Mouse (Mus musculus): ENCODE data around the gene Fbxl5. TPM values are rescaled to one million over a fixed set of nuclear protein-coding genes. Genes with fewer than 3 reads are reported as not detected.

The Fbxl5 gene
- total RNA-seq (2015; ENCODE audit: low replicate concordance) = 20.1 and 25.2 TPM in 2 replicates
- 20.9 and 21.9 TPM in 2 replicates for total RNA-seq (2017; ENCODE audit: low replicate concordance)

- no peak for ATAC-seq (replicated peaks; ENCODE audit: low FRiP score, poor library complexity, severe bottlenecking)
Observed at GRCm38 (mm10) chr5:43821538-43821937, at the start of gene Fbxl5. Gene Fbxl5, minus strand, starts transcription at chr5:43821638.

DNA sequence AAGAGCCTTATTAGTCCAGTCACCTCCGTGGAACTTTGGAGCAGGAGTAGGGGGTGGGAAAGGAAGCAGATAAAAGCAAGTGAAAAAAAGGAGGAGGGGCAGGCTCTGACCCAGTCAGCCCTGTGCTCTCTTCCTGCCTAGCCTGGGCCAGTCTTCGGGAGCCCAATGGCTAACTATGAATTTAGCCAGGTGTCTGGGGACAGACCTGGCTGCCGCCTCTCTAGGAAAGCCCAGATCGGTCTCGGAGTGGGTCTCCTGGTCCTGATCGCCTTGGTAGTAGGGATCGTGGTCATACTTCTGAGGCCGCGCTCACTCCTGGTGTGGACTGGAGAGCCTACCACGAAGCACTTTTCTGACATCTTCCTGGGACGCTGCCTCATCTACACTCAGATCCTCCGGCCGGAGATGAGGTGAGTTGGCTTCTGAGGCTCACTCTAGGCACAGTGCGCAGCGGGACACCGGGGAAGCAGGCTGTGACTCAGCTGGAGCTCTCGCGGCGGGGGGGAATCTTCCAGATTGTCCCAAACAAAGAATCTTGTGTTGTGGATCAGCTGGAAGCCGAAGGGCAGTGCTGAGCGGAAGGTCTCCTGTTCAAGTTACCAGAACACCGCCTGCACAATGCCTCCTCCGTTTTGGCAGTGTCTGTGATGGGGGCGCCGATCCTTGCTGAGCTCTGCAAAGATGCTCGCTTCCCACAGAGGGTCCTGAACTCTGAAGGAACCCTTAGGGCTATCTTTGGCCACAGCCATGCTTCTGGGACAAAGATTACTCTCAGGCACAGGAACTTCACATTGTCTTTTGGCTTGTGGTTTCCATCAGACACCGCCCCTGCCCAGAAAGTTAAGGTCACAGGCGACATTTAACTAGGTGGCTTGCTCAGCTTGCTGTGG lies 47.5 kb upstream of the Fbxl5 start:
- no peak for ATAC-seq (replicated peaks; ENCODE audit: low FRiP score, poor library complexity, severe bottlenecking)

DNA sequence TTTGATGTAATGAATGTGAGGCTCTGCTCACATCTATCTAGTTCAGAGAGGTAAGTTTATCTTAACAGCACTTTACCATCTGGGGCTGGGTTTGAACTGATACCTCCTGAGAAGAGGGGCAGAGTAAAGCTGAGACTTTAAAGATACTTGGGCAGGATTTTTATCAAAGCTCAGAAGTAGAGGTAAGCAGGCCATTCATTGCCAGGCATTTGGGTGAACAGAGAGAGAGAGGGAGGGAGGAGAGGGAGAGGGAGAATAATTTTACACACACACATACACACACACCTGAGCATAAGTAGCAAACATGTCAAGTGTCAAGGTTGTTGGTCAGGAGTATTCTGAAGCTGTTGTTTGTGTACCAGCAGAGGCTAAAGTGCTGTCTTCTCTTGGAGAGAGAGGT lies 46.8 kb upstream of the Fbxl5 start, which contains the start of gene Cd38:
Cd38 (plus strand) TSS at position 301 of the 400 bp plus-strand sequence.
- no peak for ATAC-seq (replicated peaks; ENCODE audit: low FRiP score, poor library complexity, severe bottlenecking)

GRCm38 (mm10) chr5:43865316-43865715 lies 43.9 kb upstream of the Fbxl5 start:
- no peak for ATAC-seq (replicated peaks; ENCODE audit: low FRiP score, poor library complexity, severe bottlenecking)

- no peak for ATAC-seq (replicated peaks; ENCODE audit: low FRiP score, poor library complexity, severe bottlenecking)
Observed at GRCm38 (mm10) chr5:43863642-43864041, 42.2 kb upstream of the Fbxl5 start.

DNA sequence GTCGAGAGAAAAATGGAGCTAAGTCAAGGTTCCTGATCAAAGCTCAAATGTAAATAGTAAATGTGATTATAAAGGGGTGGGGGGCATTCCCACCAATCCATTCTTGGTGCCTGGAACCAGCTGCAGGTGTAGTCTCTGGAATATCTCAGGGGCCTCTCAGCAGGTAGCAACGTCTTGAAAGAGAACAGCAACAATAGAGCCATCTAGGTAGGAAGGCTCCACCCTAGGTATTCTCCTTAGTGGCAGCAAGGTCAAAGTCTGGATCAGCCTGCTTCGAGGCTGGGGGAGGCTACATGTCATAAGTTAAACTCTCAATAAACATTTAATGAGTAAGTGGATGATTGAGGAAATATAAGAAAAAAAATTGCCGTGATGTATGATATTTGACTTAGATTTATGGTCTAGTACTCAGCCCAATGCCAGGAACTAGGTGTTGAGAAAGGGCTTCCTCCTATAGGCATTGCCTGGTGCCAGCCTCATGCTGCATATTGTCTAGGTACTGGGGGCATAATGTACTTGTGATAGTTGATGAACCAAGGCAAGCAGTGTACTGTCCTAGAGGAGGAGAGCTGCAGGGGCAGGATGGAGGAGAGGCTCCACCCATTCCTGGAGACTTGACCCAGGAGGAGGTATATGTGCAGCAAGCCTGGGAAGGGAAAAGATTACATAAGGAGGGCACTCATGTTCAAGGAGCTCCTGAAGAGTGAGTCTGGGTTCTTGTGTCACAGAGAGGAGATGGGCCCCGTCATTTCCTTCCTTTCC lies 39.4 kb upstream of the Fbxl5 start:
- no peak for ATAC-seq (replicated peaks; ENCODE audit: low FRiP score, poor library complexity, severe bottlenecking)

- no peak for ATAC-seq (replicated peaks; ENCODE audit: low FRiP score, poor library complexity, severe bottlenecking)
Observed at GRCm38 (mm10) chr5:43860096-43860495, 38.7 kb upstream of the Fbxl5 start.

DNA sequence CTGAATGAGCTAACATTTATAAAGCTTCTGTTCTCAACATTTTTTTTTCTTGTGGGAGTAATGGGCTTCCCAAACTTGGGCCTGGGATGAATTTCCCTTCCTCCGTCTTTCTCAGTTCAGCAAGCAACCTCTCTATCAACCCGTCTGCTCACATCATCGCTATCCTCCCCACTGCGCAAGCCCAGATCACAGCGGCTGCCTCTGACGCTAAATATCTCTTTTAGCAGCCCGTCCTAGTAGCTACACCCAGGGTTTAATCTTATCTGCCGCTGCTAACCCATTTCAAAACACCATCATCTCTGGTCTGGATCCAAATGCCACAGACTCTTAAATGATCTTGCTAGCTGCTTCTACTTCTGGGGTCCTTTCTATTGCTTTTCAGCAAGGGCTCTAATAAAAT lies 38.2 kb upstream of the Fbxl5 start:
- no peak for ATAC-seq (replicated peaks; ENCODE audit: low FRiP score, poor library complexity, severe bottlenecking)

- ATAC-seq (replicated peaks; ENCODE audit: low FRiP score, poor library complexity, severe bottlenecking) = no peak
Observed at GRCm38 (mm10) chr5:43855769-43856168, 34.3 kb upstream of the Fbxl5 start.

DNA sequence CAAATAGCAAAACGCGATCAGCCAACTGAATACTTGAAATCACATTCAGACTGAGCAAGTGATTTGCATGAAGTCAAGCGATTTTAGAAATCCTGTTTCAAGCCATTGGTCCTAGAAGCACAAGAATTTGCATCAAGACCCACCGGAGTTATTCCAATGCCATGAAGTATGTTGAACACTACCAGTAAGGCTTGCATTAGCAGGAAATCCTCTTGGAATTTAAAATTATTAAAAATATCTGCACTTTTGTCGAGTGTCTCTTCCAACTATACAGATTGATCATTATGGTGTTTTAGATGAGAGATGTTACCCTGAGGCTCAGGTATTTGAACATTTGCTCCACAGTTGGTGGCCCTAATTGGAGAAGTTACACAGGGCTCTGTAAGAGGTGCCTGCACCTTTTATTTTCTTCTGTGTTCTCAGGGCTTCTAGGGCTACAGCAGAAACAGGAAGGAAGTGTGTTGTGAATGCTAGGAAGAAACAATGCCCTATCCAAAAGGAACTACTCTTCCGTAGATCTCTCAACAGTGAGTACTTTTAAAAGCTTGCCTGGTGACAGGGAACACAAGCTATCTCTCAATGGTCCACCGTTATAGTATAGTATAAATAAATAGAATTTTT lies 32.5 kb upstream of the Fbxl5 start:
- no peak for ATAC-seq (replicated peaks; ENCODE audit: low FRiP score, poor library complexity, severe bottlenecking)

GRCm38 (mm10) chr5:43853096-43853867 lies 31.8 kb upstream of the Fbxl5 start:
- no peak for ATAC-seq (replicated peaks; ENCODE audit: low FRiP score, poor library complexity, severe bottlenecking)

- no peak for ATAC-seq (replicated peaks; ENCODE audit: low FRiP score, poor library complexity, severe bottlenecking)
Observed at GRCm38 (mm10) chr5:43848275-43848674, 26.8 kb upstream of the Fbxl5 start.

DNA sequence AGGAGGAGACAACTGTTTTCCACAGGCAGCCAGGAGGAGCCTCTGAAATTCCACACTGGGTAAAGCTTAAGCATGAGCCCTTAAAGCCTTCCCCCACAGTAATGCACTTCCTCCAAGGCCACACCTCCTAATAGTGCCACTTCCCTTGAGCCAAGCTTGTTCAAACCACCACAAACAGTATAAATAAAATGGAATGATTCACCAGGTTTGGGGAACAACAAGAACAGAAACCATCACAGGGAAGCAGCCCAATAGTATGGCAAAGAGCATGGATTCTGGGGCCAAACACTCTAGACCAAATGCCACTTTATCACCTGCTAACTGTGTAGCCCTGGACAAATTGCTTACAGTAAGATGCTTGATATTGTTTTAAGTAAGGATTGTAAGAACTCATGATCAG lies 26.1 kb upstream of the Fbxl5 start:
- ATAC-seq (replicated peaks; ENCODE audit: low FRiP score, poor library complexity, severe bottlenecking) = no peak

GRCm38 (mm10) chr5:43846227-43846626 lies 24.8 kb upstream of the Fbxl5 start:
- no peak for ATAC-seq (replicated peaks; ENCODE audit: low FRiP score, poor library complexity, severe bottlenecking)

DNA sequence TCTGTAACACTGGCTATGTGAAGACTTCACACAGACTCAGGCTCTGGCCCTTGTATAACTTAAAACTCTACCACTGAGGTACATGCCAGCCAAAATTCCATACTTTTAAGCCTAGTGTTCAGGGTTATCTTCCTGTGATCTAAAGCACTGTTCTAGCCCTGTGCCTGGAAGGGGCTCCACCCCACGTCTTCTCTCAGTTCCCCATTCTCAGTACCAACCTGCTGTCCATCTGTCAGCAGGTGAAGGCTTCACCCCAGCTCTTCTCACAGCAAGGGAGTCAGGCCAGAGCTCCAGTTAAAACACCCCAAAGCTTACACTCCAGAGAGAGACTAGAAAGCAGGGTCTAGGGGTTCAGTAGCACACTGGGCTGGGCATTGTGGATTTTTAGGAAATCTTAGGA lies 24.2 kb upstream of the Fbxl5 start:
- ATAC-seq (replicated peaks; ENCODE audit: low FRiP score, poor library complexity, severe bottlenecking) = no peak

GRCm38 (mm10) chr5:43845083-43845482 lies 23.6 kb upstream of the Fbxl5 start:
- no peak for ATAC-seq (replicated peaks; ENCODE audit: low FRiP score, poor library complexity, severe bottlenecking)

GRCm38 (mm10) chr5:43842576-43843155 lies 21.2 kb upstream of the Fbxl5 start:
- no peak for ATAC-seq (replicated peaks; ENCODE audit: low FRiP score, poor library complexity, severe bottlenecking)

DNA sequence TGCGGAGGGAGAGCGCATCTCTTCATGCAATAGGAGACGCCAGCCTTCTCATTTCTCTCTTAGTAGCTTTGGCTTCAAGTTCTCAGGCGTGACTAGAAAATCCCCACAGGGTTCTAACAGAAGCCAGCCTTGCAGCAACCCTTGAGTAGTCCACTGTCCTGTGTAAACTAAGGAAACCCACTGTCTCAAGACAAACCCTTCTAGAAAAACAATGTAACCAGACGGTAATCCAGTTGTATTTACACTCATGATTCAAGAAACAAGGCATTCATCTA lies 20.5 kb upstream of the Fbxl5 start:
- ATAC-seq (replicated peaks; ENCODE audit: low FRiP score, poor library complexity, severe bottlenecking) = no peak

GRCm38 (mm10) chr5:43841144-43842010 lies 19.9 kb upstream of the Fbxl5 start:
- ATAC-seq (replicated peaks; ENCODE audit: low FRiP score, poor library complexity, severe bottlenecking) = peak; percentile 72
